Mouse (Mus musculus) natural killer cell, adult 2 months (primary cell): ENCODE results near the gene Mpg.
"Not testable (repeated sequence)": the region's sequence is repeated elsewhere in the genome, so short reads cannot be mapped to it uniquely, and the experiment has no call there.

Experiments
- DNase-seq, 2 experiments: peaks; one replicate each; pipeline ENCODE4 v3.0.0; 2022; ENCODE audit warnings: low spot score in 2 of 2

Gene Mpg

DNA sequence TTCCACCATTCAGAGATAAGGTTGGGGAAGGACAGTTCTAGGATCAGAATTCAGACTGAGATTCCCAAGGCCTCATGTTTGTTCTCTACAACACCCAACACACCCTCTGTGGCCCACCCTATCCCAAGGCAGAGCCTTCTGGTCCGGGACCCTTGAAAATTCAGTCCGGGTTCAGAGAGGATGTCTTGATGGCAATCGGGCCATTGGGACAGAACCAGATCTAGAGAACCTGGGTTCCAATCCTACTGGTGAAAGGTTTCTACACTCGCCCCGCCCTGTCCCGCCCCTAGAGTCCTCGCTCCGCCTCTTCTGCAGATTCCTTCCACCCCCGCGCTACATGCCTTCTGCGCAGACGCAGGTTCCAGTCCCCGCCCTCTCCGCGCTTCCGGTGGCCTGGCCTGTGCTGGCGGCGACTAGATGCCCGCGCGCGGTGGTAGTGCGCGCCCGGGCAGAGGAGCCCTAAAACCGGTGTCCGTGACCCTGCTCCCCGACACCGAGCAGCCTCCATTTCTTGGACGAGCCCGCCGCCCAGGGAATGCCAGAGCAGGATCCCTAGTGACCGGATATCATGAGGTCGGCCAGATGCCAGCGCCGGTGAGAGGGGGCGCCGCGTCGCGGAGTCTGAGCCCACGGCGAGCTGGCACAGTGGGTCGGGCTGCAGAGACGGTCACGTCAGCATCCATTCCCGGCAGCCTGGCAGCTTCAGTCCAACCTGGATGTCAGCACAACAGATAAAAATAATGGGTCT lies at the start of gene Mpg:
TSS of gene Mpg (plus strand) at position 382 of the 748 bp plus-strand sequence.
- DNase-seq = peak; percentile 86 to 89

DNA sequence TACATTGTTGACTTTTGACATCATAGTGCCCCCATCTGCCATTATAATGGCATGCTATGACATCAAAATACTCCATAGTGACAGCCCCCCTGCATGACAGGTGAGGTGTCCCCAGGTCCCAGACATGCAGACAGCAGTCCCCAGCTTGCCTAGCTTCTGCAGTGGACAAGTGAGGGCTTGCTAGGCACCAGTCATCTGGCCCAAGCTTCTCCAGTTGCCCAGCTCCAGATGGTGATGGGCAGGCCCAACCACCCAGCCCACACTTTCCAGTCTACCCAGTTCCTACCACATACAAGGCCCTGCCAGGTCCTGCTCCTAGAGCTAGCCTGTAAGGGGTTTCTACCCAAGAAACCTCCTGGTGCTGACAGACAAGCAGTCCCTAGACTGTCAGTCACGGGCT lies 47.8 kb upstream of the Mpg start:
- no peak for DNase-seq

DNA sequence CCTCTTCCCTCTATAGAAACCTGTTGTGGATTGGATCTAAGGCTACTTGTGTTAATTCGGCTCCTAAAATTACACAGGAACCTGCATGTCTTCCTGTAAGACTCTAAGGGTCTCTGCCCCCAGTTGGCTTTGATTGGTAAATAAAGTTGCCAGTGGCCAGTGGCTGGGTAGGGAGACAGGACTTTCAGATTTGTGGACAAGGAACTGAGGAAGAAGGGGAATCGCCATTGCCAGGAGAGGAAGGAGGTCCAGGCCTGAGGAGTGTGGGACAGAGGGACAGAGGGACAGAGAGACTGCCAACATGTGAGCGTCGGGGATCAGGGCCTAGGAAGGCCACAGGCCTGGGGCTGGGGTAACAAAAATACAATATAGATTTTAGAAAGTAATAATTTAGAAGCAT lies 45.1 kb upstream of the Mpg start:
- no peak for DNase-seq

DNA sequence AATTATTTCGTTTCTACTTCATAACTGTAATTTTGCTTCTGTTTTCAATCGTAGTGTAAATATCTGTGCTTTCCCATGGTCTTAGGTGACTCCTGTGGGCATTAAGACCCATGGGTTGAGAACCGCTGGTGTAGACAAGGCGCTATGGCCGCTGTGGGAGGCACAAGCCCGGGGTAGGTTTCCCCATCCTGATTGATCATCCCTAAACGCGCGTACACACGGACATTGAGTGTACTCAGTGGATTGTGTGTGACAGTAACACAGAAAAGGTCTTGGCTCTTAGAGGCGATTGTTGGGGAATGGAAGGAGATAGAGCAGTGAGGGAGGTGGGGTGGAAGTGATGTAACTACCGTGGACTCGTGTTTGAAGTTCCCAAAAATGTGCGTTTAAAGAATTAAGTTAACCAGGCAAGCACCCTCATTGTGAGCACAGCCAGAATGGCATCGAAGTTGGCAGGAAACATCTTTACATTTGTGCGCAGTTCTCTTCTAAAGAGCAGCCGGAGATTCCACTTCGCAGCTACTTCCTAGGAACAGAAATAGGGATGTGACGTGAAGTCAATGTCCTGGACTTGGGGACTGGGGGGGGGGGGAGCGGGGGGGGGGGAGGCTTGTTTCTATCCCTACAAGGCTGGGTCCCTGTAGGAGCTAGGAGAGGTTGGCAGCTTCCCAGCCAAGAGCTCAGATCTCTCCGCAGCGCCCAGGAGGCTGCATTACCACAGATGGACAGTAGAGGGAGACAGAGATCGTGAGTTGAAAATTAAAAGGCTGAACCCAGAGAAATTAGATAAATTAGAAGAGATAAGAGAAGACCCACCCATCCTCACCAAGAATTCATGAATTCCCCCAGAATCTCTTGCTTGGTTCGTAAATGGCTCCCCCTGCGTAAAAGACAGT lies 44.1 kb upstream of the Mpg start:
- peak; percentile 45 to 67 for DNase-seq

DNA sequence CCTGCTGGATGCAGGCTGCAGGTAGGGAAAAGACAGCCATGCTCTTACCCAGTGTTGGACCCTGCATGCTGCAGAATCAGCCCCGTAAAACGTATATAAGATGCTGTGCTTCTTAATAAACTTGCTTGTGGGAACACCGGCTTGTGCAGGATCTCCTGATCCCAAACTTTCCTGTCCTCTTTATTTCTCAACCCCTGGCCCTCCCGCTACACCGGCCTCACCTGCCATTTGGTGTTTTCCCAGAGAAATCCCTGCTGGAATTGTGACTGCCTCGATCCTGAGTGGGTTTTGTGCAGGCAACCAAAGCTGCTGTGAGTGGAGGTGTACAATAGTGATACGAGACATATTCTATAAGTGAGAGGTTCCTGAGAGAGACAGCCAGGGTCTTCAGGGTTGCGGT lies 41.8 kb upstream of the Mpg start:
- no peak for DNase-seq

DNA sequence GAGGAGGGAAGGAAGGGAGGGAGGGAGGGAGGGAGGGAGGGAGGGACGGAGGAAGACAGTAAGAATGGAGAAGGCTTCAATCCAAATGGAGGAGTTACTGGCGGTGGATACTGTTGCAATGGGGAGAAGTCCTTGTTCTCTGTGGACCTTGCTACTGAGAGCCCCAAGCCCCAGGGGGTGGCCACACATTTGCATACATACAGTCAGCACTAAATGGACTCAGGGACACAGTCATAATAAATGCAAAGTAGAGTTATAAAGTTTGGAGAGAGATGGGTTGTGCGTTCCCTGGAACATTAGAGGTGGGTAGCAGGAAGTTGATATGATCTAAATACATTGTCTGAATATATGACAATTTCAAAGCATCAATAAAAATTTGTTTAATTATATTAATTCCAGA lies 40.3 kb upstream of the Mpg start:
- no peak for DNase-seq

DNA sequence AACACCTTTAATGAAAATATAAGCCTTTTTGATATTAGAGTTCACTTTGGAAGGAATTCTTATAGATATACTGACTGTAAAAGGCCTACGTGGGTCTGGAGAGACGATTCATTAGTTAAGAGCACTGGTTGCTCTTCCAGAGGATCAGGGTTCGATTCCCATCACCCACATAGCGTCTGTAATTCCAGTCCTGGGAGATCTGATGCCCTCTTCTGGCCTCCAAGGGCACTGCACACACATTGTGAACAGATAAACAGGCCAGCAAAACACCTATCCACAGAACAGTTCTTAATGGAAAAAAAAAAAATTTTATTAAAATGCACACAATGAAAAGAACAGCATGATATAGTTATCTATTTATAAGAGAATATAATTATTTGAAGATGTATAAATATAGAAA lies 39.0 kb upstream of the Mpg start:
- no peak for DNase-seq

DNA sequence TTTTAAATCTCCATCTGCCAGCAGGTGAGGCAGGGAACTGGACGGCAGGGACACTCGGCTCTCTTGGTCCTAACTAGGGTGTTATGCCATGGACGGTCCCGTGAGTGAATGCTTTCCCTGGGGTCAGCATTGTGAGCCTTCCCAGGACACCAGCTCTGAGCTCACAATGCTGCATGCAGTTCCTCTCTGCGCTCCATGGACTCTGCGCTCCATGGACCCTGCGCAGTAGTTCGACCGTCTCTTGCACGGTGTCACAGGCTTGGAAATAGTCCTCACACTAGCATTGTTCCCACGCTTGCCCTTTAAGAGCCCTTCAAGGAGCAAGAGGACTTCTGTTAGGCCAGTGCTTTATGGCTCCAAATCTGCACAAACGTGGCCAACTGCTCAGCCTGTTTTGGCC lies 37.4 kb upstream of the Mpg start:
- no peak for DNase-seq

DNA sequence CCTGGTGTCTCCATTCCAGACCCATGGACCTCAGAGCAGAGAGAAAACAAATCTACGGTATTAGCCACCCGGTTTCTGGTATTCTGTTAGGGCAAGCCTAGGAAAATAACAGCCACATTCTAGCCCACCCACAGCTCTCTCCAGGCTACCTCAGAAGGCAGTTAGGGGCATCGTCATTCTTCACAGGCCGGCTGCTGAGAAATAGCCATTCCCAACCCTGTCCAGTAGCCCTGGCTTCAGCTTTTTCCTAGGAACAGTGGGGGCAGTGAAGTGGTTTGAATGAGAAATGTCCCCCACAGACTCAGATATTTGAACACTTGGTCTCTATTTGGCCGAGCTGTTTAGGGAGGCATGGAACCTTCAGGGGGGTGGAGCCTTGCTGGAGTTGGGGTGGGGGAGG lies 36.9 kb upstream of the Mpg start:
- no peak for DNase-seq

DNA sequence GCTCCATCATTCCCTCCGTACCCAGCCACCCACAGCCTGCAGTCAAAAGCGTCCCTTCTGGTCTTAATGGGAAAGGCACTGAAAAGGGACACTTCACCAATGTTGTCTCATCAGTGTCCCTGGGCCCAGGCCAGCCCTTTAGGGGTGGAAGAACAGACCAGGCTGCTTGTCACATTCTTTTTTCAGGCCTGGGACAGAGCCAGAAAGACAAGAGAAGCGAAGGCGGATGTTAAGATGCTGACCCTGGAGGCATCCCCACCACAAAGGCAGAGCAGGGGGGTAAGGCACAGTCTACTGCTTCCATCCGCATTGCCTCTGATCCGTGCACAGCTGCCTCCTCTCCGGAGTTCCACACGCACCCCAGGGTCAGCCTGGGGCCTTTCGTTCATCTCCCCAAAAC lies 36.2 kb upstream of the Mpg start:
- no peak for DNase-seq

DNA sequence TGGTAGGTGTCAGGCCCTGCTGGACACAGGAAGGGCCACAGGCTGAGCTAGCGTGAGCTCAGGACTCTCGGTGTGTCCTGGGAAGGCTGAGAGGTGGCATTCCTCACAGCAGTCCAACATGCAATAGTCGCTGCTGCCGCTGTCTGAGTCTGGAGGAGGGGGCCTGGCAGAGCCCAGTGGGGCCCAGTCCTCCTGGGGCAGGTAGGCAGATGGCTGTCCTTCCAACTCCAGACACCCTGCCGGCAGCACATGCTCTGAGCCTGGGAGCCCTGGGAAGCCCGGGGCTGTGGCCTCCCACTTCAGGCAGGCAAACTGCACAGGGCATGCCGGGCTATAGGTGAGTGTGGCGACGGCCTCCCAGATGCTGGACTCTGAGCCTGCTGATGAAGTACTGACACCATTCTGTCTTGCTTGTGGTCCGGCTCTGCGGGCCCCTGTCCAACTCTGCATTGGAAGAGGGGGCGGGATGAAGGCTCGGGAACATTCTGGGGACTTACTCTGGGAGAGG lies 35.6 kb upstream of the Mpg start:
- DNase-seq = no peak

DNA sequence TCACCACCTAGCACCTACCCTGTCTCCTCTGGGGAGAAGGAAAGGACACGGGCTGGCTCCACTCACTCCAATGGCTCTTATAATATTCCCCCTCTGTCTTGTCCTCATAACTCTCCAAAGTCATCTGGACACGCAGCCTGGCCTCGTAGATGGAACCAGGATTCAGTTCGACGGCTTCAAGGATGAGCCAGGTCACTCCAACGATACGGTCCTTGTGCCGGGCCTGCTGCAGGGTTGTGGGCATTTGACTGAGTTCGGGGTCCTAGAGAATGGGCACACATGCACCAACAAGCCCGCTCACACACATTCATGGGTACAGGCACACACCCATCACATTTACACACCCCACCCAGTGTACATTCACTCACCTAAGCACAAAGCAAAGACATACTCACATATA lies 33.1 kb upstream of the Mpg start:
- DNase-seq = no peak

DNA sequence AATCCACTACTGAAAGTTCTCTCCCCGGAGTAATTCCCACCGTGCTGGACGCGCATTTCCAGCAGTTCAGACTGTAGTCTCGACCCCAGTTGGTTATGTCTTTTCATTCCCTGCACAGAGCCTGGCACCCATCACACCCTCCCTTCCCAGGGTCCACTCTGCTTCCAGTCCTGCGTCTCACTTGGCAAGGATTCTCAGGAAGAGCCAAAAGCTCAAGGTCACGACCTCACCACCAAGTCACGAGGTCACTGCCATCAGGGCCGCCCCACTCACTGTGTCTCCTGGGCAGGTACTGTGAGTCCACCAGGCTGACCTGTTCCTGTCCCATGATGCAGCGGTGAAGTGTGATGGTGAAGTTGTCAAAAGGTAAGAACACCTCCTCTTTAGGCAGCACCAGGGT lies 32.2 kb upstream of the Mpg start:
- DNase-seq = no peak

DNA sequence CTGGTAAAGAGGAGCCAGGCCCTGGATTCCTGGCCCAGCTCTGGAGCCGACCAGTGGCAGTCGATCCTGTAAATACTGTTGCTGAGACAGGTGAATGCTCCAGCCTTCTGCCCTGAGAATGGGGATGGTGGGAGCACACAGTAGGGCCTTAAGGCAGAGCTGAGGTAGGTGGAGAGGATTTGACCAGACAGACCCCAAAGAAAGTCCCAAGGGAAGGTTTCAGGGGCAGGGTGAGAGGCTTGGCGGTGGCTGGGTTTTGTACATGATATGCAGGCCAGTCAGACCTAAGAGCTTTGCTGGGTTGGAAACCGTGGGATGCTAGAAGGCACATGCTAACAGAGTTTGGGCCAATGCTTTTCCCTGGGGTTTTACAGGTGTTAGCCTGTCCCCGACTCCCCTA lies 31.7 kb upstream of the Mpg start:
- no peak for DNase-seq

DNA sequence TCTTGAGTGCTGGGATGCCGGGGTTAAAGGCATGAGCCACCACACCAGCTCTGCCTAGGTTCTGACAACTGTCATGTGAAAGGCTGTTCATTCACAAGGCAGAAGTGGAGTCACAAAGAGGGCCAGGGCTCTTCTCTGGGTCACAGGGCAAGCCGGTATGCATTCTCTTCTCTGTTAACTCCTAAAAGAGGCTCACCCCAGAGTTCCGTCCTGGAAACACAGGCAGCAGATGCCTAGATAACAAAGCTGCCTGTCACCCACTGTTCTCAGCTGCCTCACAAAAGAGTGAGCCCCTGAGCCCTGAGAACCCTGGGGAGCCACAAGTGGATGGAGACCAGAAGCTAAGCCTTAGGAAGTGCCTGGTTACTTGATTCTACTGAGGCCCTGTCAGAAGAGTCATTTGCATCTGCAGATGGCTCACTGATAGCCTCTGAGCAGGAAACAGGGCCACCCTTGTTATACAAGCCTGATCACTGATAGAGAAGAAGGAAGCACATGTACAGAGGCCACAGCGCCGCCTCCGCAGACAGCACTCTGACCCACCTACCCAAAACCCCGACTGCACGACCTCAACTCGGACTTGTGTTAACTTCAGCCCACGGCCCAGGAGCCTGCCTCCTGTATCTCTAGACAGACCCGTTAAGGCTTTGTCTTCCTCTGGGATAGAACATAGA lies 30.3 kb upstream of the Mpg start:
- no peak for DNase-seq

DNA sequence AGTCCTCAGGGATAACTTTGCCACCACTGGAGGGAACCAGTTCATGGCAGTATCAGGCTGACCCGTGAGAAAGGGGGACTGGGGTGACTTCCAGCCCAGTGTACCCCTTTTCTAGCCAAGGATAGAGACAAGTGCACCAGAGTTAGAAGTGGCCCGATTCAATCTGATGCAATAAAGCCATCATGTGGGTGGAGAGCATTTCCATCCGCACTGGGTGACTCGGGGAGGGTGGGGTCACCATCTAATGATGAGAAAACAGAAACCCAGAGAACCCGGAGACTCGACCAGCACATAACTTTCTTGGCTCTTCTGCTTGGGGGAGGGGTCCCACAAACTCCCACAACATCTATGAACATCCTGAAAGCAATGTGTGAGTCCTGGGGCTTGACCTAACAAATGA lies 29.6 kb upstream of the Mpg start:
- no peak for DNase-seq

DNA sequence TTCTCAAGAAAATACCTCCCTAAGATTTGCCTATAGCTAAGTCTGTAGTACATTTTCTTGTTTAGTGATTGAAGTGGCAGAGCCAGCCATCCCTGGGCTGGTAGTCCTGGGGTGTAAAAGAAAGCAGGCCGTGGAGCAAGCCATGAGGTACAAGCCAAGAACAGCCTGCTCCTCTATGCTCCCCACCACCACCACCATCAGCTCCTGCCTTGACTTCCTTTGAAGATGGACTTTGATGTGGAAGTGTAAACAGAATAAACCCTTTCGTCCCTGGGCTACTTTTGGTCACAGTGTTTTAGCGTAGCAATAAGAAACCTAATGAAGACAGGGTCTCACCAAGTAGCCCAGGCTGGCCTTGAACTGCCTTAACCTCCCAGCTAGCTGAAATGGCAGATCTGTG lies 28.5 kb upstream of the Mpg start:
- DNase-seq = no peak

DNA sequence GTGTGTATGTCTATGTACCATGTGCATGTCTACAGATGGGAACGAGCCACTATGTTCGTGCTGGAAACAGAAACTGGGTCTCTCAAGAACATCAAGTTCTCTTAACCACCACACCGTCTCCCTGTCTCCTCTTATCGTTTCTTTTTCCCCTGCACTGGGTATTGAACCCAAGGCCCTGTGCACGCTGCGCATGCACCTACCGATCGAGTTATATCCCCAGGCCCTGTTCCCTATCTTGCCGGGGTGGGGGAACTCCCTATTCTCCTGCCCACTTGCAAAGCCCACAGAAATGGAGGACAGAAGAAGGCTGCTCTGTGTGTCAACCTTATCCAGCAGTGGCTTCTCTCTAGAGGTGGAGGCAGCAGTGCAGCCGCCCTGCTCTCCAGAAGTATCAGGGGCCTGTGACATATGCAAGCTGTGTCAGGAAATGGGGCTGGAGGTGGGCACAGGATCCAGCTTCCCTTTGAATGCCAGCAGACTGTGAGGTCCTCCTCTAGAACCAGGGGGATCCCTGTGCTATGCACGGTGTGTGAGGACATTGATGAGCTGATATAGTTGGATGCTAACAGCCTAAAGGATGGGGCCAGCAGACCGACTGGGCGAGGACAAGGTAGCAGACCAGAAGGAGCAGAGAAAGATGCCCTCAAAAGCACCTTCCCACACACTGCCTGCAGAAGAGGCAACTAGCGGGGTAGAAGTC lies 27.9 kb upstream of the Mpg start:
- no peak for DNase-seq

DNA sequence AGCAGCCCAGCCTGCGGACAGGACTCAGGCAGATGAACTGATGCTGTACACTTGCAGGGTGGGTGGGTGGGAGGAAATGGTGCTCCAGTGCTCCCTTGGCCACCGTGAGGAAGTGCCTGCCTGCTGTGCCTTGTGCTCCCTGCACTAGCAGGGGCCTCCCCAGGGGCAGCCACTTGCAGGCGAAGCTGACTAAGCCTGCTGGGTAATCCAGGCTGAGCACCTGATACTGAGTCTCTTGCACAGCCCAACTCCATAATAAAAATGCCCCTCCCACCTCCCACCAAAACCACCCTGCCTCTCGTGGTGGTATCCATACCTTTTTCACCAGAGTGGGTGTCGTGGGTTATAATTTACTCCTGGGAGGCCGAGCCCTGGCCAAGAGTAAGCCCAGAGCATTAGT lies 27.1 kb upstream of the Mpg start:
- DNase-seq = no peak

DNA sequence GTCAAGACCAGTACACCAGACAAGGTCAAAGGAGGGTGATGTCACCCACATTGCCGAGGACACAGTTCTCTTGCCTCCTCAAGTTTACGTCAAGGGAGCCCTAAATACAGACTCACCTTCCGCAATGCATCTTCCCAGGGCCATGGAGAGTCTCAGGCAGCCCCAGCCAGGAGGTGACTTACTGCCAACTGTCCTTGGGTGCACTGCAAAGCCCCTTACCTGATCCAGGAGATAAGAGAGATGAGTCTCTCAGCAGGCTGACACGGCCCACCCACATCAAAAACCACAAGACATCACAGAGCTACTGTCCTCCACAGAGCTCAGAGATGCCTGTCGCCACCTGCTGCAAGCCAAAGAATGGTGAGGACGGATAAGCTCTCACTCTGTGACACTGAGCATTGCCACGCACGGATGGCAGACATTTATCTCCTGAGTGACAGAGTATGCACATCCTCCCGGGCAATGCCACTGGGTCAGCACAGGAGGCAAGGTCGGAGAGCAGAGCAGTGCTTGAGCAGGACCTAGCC lies 26.2 kb upstream of the Mpg start, which contains the start of gene Il9r:
TSS of gene Il9r (minus strand) at position 205 of the 527 bp plus-strand sequence.
- no peak for DNase-seq

DNA sequence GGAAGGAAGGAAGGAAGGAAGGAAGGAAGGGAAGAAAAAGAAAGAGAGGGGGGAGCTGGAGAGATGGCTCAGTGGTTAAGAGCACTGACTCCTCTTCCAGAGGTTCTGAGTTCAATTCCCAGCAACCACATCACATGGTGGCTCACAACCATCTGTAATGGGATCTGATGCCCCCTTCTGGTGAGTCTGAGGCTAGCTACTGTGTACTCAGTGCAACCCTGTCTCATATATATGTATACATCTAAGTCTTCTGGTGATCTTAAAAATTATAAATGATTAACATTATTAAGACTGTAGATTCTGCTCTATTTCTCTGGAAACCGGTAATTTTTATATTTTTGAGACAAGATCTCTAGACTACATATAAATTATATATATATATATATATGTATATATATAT lies 25.3 kb upstream of the Mpg start:
- DNase-seq = not testable (repeated sequence)
